Mouse (Mus musculus): Measurements from ENCODE around the gene Cdc42bpg.
A peak's percentile ranks its signal among the peaks of the same experiment; 100 is the strongest.
"Not testable (repeated sequence)": the region's sequence is repeated elsewhere in the genome, so short reads cannot be mapped to it uniquely, and the experiment has no call there.

Gene Cdc42bpg

GRCm38 (mm10) chr19:6299003-6299402 lies 7.3 kb upstream of the Cdc42bpg start:
- no peak for DNase-seq (ENCODE audit: low read depth)

DNA sequence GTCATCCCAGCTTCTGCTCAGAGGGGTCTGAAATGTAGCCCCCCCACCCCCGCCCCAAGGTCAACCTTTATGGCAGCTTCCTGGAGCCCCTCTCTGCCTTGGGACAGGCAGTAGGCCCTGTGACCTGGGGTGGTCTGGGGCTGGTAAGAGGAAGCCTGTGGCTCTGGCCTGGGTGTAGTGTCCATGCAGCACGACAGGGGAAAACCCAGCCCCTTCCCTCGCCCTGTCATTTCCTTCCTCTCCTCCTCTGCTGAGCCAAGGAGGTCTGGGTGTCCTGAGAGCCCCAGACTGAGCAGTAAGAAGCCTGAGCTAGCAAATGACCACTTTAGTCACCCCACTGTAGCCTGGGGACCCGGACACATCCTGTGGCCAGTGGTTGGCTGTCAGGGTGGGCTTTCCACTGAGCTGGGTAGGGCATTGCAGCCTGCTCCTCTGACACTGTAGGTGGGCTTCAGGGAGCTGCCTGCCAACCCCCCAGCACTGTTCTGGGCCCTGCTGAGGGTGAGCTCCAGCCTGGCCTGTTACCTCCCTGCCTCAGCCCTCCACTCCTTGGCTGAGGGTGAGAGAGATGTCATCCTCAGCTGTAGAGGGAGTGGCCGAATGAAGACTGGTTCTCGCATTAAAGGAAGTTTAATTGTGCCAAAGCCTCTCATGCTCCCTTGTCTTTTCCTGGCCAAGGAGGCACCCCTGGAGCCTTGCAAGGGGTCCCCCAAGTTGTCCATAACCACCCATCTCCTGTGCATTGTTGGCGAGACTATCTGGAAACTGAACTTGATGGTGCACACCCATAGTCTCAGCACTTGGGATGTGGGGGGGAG lies 6.6 kb upstream of the Cdc42bpg start:
- DNase-seq (ENCODE audit: low read depth), result no peak

- no peak for DNase-seq (ENCODE audit: low read depth)
These were observed 5.8 kb upstream of the Cdc42bpg start for GRCm38 (mm10) chr19:6300402-6300841.

DNA sequence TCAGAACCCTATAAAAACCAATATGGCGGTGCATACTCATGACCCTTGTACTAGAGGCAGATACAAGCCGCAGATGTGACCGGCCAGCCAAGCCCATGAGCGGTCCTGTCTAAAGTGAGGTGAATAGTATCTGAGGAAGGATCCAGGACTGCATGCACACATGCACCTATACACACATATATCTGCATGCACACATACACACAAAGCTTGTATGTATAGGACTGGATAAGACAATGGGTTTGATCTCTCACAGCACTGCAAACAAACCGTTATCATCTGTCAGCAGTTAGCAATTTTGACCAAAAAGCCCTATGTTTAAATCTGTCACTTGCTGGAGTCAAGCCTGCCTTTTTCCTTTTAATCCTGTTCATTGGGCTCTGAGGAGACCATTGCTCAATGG lies 4.1 kb upstream of the Cdc42bpg start:
- no peak for DNase-seq (ENCODE audit: low read depth)

DNA sequence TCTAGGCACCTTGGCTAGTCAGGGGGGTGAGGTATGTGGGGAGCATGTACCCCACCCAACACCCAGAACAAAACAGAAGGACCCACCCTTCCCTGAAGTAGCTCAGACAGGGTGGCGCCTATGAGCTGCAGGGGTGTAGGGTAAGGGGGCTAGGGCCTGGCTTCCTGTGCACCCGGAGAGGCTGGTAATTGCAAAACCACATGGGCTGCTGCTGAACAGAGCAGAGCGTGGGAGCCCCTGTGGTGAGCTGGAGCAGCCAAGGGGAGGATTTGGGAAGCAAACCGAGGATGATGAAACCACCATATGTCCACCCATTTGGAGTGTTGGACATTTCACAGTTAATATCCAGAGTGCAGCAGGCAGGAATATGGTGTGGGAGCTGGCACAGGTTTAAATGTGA lies 3.7 kb upstream of the Cdc42bpg start:
- DNase-seq (ENCODE audit: low read depth), result no peak

DNA sequence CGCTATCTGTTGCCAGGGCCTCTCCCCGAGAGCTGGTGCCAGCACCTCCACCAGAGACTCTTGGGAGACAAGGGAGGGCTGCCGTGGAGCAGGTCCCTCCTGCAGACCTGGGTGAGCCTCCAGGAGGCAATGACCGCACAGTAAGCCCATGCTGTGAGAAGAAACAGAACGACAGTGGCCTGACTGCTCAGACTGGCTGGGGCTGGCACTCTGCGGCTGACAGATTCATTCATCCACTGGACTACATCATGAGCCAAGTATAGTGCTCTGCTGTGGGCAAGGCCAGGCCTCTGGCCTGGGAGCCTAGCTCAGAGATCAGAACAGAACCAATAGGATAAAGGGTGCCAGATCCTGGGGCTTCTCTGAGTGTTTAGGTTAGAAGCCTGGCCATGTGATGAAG lies 2.4 kb upstream of the Cdc42bpg start:
- DNase-seq (ENCODE audit: low read depth), result no peak

GRCm38 (mm10) chr19:6304787-6305516 lies 1.3 kb upstream of the Cdc42bpg start:
- DNase-seq (ENCODE audit: low read depth), result peak; percentile 93

GRCm38 (mm10) chr19:6305517-6306115 lies 640 bp upstream of the Cdc42bpg start:
- DNase-seq (ENCODE audit: low read depth), result no peak

- peak; percentile 91 for DNase-seq (ENCODE audit: low read depth)
These were observed 330 bp downstream of the Cdc42bpg start for GRCm38 (mm10) chr19:6306586-6306985.

GRCm38 (mm10) chr19:6307733-6308531 lies 1.7 kb downstream of the Cdc42bpg start:
- DNase-seq (ENCODE audit: low read depth), result no peak

DNA sequence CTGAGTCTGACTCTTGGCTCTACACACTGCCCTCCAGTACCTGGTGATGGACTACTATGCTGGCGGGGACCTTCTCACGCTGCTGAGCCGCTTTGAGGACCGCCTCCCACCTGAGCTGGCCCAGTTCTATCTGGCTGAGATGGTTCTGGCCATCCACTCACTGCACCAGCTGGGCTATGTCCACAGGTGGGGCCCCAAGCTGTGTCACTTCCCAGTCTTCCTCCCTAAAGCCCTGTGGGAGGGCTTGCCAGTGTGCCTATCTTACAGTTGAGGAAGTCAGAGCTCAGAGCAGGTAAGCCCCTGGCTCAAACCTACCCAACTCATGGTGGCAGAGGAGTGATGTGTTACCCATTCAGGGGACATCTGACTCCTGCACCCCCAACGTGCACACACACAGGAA lies 3.9 kb downstream of the Cdc42bpg start:
- DNase-seq (ENCODE audit: low read depth), result no peak

GRCm38 (mm10) chr19:6311783-6312182 lies 5.5 kb downstream of the Cdc42bpg start:
- DNase-seq (ENCODE audit: low read depth), result not testable (repeated sequence)

DNA sequence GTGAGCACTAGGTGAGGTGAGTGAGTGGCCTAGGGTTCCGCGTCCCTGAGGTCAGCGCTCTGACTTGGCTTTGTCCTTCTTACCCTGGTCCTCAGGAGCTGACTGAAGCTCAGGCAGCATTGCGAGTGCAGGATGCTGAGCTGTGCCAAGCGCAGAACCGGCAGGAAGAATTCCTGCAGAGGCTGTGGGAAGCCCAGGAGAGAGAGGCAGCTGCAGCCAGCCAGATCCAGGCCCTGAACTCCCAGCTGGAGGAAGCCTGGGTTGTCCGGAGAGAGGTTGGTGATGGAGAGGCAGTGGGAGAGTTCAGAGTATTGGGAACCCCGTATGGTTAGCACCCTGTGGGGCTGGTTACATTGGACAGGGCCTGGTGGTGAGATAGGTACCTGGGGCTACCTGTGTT lies 7.5 kb downstream of the Cdc42bpg start:
- DNase-seq (ENCODE audit: low read depth), result no peak

GRCm38 (mm10) chr19:6314513-6314912 lies 8.3 kb downstream of the Cdc42bpg start:
- no peak for DNase-seq (ENCODE audit: low read depth)

- no peak for DNase-seq (ENCODE audit: low read depth)
These were observed 9.3 kb downstream of the Cdc42bpg start for GRCm38 (mm10) chr19:6315573-6315972.

DNA sequence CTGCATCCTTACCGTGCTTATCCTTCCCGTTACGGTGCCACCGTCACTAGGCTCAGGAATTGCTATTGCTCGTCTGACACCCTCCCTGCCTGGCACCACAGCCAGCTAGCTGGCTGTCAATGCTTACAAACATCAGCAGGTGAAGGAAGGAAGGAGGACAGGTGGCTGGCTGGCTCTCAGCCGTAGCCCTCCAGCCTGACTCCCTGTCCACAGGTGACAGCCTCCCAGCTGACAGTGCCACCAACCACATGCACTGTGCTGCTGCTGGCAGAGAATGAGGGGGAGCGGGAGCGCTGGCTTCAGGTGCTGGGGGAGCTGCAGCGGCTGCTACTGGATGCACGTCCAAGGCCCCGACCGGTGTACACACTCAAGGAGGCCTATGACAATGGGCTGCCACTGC lies 11.9 kb downstream of the Cdc42bpg start:
- no peak for DNase-seq (ENCODE audit: low read depth)

DNA sequence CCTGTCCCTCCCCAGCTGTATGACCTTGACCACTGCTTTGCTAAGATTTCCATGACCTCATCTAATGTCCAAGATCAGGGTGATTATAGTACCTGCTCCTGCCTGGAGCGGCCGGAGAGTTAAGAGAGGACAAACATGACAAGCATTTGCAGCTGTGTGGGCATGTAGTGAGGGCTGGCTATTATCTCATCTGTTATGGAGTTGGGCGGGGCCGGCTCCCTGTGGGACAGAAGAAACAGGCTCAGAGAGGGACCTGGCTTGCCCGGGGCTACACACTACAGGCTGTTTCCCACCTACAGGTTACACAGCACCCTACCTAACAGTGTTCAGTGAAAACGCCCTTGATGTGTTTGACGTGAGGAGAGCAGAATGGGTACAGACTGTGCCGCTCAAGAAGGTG lies 15.1 kb downstream of the Cdc42bpg start:
- DNase-seq (ENCODE audit: low read depth), result no peak

DNA sequence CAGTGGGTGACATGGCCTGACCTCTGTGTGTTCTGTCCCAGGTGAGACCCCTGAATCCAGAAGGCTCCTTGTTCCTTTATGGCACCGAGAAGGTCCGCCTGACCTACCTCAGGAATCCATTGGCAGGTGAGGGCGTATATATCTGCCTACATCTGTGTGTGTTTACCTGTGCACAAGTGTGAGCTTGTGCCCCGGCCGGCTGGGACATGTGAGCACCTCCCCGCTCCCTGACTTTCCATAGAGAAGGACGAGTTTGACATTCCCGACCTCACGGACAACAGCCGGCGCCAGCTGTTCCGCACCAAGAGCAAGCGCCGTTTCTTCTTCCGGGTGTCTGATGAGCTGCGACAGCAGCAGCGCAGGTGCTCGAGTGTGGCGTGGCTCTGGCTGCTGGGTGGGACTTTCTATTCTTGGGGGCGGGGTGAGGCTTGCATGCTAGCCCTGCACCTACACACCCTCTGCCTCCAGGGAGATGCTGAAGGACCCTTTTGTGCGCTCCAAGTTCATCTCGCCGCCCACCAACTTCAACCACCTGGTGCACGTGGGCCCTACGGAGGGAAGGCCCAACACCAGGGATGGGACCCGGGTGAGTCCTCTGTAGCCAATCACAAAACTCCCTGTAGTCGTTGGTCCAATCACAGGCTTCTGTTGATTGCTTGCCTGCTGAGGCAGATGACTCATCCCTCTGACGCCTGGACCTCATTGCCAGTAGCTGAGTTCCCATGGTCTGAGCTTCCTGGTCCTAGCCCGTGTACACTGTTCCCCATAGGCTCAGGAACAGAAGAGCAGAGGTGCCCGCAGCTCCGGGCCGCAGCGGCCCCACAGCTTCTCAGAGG lies 15.7 kb downstream of the Cdc42bpg start:
- no peak for DNase-seq (ENCODE audit: low read depth)

DNA sequence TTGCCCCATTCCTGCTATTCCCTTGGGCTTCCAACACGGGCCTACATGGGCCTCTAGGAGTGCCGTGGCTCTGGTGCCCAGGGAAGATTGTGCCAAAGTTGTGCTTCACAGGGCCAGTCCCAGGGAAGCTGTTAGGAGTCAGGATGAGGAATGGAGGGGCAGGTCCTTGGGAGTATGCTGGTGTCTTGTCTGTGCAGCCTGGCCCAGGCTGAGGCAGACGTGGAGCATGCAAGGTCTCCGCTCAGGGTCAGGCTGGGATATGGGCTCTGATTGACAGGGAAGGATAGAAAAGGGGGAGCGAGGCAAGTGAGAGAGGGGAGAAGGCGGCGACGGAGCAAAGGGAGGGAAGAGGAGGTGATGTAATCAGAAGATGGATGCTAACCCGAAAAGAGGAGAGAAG lies 18.5 kb downstream of the Cdc42bpg start:
- DNase-seq (ENCODE audit: low read depth), result no peak

DNA sequence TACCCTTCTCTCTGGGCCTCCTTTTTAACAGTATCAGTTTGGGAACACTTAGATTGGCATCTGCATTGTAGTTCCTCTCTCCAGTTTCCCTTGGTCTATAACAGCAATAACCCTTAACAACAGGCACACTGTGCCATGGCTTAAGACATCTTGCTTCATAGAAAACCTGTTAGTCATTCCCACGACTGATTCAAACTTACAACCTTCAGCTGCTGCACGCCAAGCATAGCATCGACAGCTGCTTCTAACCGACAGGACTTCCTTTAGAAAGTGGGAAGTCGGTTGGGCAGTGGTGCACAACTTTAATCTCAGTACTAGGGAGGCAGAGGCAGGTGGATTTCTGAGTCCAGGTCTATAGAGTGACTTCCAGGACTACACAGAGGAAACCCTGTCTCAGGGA lies 24.9 kb downstream of the Cdc42bpg start:
- DNase-seq (ENCODE audit: low read depth), result no peak

All from naive thymus-derived CD4-positive, alpha-beta T cell, adult 2 months (primary cell).